Mouse (Mus musculus) cortical plate, adult 2 months (tissue): ENCODE measurements around the gene Polk.

Experiments
- CTCF ChIP-seq: fragments of 200-500 bp; IDR thresholded peaks from 2 replicates; pipeline ENCODE4 v1.5.1; 2011; ENCODE audit warnings: mild to moderate bottlenecking, control low read depth, low read length; ENCODE audit not compliant: insufficient read depth; ENCODE audit errors: extremely low read depth
- POLR2A ChIP-seq: fragments of 200-500 bp; IDR thresholded peaks from 2 replicates; pipeline ENCODE4 v1.6.1; 2011; ENCODE audit warnings: mild to moderate bottlenecking, low read length, control low read depth; ENCODE audit not compliant: insufficient read depth; ENCODE audit errors: extremely low read depth

DNA sequence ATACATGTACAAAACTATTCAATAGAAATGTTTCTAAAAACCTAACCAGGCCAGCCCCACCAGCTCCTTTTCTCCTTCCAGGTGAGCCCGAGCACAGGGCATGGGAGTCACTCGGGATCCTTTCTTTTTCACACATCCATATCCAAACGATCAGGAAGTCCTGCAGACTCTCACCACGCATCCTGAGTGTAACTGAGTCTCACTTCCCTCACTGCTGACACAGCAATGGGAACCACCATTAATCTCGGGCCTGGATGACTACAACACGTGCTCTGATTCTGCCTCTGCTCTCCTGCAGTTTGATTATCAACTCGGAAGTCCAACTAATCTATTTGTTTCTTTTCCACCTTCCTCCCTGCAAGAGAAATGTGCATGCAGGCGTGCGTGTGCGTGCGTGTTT is 14.5 kb downstream of the Polk start:
- TF ChIP-seq CTCF (no peak), POLR2A (no peak)
